Comparison of ENCODE assay signal across 23 mouse cellular contexts in genomic region chr6:95511689-95512088, GRCm38 (mm10).
DNase-seq lines count a peak whose midpoint lies in the region; ATAC-seq and TF ChIP-seq lines count a peak whose summit lies in the region.
"Had no signal": no experiment of that assay in that cellular context is flagged by ENCODE, and none has a peak within 500 bp of the region (broad histone marks: within the 10 kb centered on the region; RNA-seq: fewer than 3 reads in every experiment).

No protein-coding gene starts in this region.

- no peaks in the 10 kb centered on the region; the same call in 1 of the 2 replicates for H3K79me2 ChIP-seq in liver, adult 2 months (ENCODE audit: control insufficient read depth, insufficient read depth, low read length)

- peaks cover 12% of the 10 kb centered on the region for H3K4me1 ChIP-seq in liver, adult 2 months (ENCODE audit: control insufficient read depth, insufficient read depth, low read length)
- no peaks in the 10 kb centered on the region for H3K4me1 ChIP-seq in liver, embryonic 11.5 days (replicated peaks; ENCODE audit: control insufficient read depth, insufficient read depth, low read length)
- peaks cover 4% of the 10 kb centered on the region; the same call in 1 of the 2 replicates for H3K4me1 ChIP-seq in megakaryocyte, embryonic 14.5 days
- H3K4me1 ChIP-seq: forebrain, embryonic 12.5 days had no signal

- no peak for TF ChIP-seq POLR2A in liver, adult 2 months (IDR thresholded peaks at IDR 0.05; ENCODE audit: extremely low read depth, insufficient read depth, low read length)

- H3K27ac ChIP-seq in liver, adult 2 months (replicated peaks; ENCODE audit: insufficient read depth, low read depth, low read length), result no peak overlapping the region
- H3K27ac ChIP-seq in liver, embryonic 11.5 days (ENCODE audit: low read depth, low read length), result no peak overlapping the region
- H3K27ac ChIP-seq: embryonic facial prominence, embryonic 10.5 days; embryonic facial prominence, embryonic 12.5 days; forebrain, embryonic 10.5 days; forebrain, embryonic 12.5 days had no signal

- H3K4me3 ChIP-seq in liver, adult 2 months (ENCODE audit: insufficient read depth, low read depth, low read length), result no peak overlapping the region
- H3K4me3 ChIP-seq in liver, embryonic 11.5 days (ENCODE audit: low read depth, low read length), result no peak overlapping the region
- H3K4me3 ChIP-seq in megakaryocyte, embryonic 14.5 days (replicated peaks), result peak overlapping the region; percentile 59
- H3K4me3 ChIP-seq: embryonic facial prominence, embryonic 10.5 days; embryonic facial prominence, embryonic 12.5 days; forebrain, embryonic 10.5 days; forebrain, embryonic 12.5 days had no signal

- no peaks in the 10 kb centered on the region for H3K27me3 ChIP-seq in liver, adult 2 months (ENCODE audit: control insufficient read depth, insufficient read depth, low read length)
- no peaks in the 10 kb centered on the region for H3K27me3 ChIP-seq in liver, embryonic 11.5 days (replicated peaks; ENCODE audit: control insufficient read depth, insufficient read depth, low read length)
- H3K27me3 ChIP-seq in megakaryocyte, embryonic 14.5 days (replicated peaks), result no peaks in the 10 kb centered on the region
- H3K27me3 ChIP-seq: embryonic facial prominence, embryonic 12.5 days; forebrain, embryonic 12.5 days; Patski had no signal

- DNase-seq in liver, adult 2 months (ENCODE audit: extremely low read depth, low read depth, low spot score), result peak; percentile 97
- DNase-seq in liver, embryonic 11.5 days (ENCODE audit: low spot score), result no peak
- peak; percentile 51 for DNase-seq in 3T3-L1 (ENCODE audit: low read depth, low spot score)
- peak; percentile 16 for DNase-seq in fibroblast of lung, adult 2 months (ENCODE audit: low read depth)
- DNase-seq in urinary bladder, postnatal 10 days (ENCODE audit: low spot score), result no peak
- DNase-seq: adrenal gland, adult 8-10 months; adrenal gland, postnatal 14 days; adrenal gland, postnatal 36 days; cerebellum, adult 11-12 months; cerebellum, adult 2 months; cerebellum, adult 9-10 months; cerebellum, postnatal 10 days; cerebellum, postnatal 25 days; forebrain, postnatal 0 days had no signal

- ATAC-seq in liver, embryonic 11.5 days (replicated peaks; ENCODE audit: low FRiP score), result no peak
- ATAC-seq in megakaryocyte, adult 5-6 weeks (ENCODE audit: poor library complexity, severe bottlenecking), result no peak
- ATAC-seq: activated CD4-positive, CD25-positive, alpha-beta regulatory T cell, adult 4 months; forebrain, embryonic 14.5 days; forebrain, postnatal 0 days; Patski had no signal

- no peak overlapping the region for H3K9ac ChIP-seq in liver, adult 2 months (ENCODE audit: low read depth, low read length)
- no peak overlapping the region for H3K9ac ChIP-seq in liver, embryonic 11.5 days (ENCODE audit: low read depth, low read length)
- H3K9ac ChIP-seq: embryonic facial prominence, embryonic 12.5 days; forebrain, embryonic 12.5 days; forebrain, postnatal 0 days had no signal

- 27% methylated on average over 1 of the region's 1 CpGs for WGBS in liver, adult 2 months
- WGBS in liver, embryonic 11.5 days, result 100% methylated on average over 1 of the region's 1 CpGs

- H3K36me3 ChIP-seq in liver, adult 2 months (ENCODE audit: control insufficient read depth, insufficient read depth, low read length), result no peaks in the 10 kb centered on the region
- no peaks in the 10 kb centered on the region for H3K36me3 ChIP-seq in liver, embryonic 11.5 days (ENCODE audit: control insufficient read depth, insufficient read depth, low read length)
- peaks cover 9% of the 10 kb centered on the region for H3K36me3 ChIP-seq in megakaryocyte, embryonic 14.5 days (replicated peaks; ENCODE audit: low read length)
- H3K36me3 ChIP-seq: embryonic facial prominence, embryonic 12.5 days; forebrain, embryonic 12.5 days had no signal

- H3K4me2 ChIP-seq in liver, embryonic 11.5 days, result no peak overlapping the region
- H3K4me2 ChIP-seq: embryonic facial prominence, embryonic 12.5 days; forebrain, embryonic 12.5 days had no signal

- TF ChIP-seq CTCF in liver, adult 2 months (IDR thresholded peaks at IDR 0.05; ENCODE audit: low read depth, low read length), result no peak

- H3K9me3 ChIP-seq in liver, embryonic 11.5 days (ENCODE audit: control insufficient read depth, low read length), result no peaks in the 10 kb centered on the region
- peaks cover 3% of the 10 kb centered on the region for H3K9me3 ChIP-seq in megakaryocyte, embryonic 14.5 days
- H3K9me3 ChIP-seq: embryonic facial prominence, embryonic 12.5 days; forebrain, embryonic 12.5 days had no signal

Comparison
In these comparisons a context has a peak if more than half of its experiments do, and no peak if none do; other contexts are left out.
1. DNase-seq: peak in liver, adult 2 months (single experiment), 3T3-L1 (single experiment) and fibroblast of lung, adult 2 months (single experiment); none in liver, embryonic 11.5 days (single experiment) and urinary bladder, postnatal 10 days (single experiment).